Mouse (Mus musculus) kidney, embryonic 14.5 days (tissue): ENCODE results near the gene Zfp239. TPM values are rescaled to one million over a fixed set of nuclear protein-coding genes. Genes with fewer than 3 reads are reported as not detected.
"Not testable (repeated sequence)": the region's sequence is repeated elsewhere in the genome, so short reads cannot be mapped to it uniquely, and the experiment has no call there.

Experiments
- ATAC-seq: fragments of 200-750 bp; cut with Nextera tagmentation; 2 replicates; pipeline ENCODE4 v1.8.0; 2017; ENCODE audit warnings: moderate number of reproducible peaks, mild to moderate bottlenecking, moderate TSS enrichment, moderate library complexity; ENCODE audit not compliant: low FRiP score, low TSS enrichment
- H3K27ac ChIP-seq: fragments of 300-500 bp; sonication (generic); 2 replicates; pipeline ENCODE4 v1.5.1; 2014; ENCODE audit warnings: low read depth, mild to moderate bottlenecking, low read length, moderate library complexity, mixed read lengths
- H3K27me3 ChIP-seq: fragments of 300-500 bp; sonication (generic); 2 replicates; pipeline ENCODE4 v1.6.1; 2014; ENCODE audit warnings: mild to moderate bottlenecking, low read length; ENCODE audit not compliant: control insufficient read depth, insufficient read depth
- H3K36me3 ChIP-seq: fragments of 300-500 bp; sonication (generic); 2 replicates; pipeline ENCODE4 v1.6.1; 2014; ENCODE audit warnings: low read length, mixed read lengths; ENCODE audit not compliant: control insufficient read depth, insufficient read depth
- H3K4me1 ChIP-seq: fragments of 300-500 bp; sonication (generic); 2 replicates; pipeline ENCODE4 v1.6.1; 2014; ENCODE audit warnings: low read length, mixed read lengths; ENCODE audit not compliant: control insufficient read depth, insufficient read depth
- H3K4me2 ChIP-seq: fragments of 300-500 bp; sonication (generic); replicated peaks from 2 replicates; pipeline ENCODE4 v1.6.1; 2014; ENCODE audit warnings: low read depth, mild to moderate bottlenecking, low read length
- H3K4me3 ChIP-seq: fragments of 300-500 bp; sonication (generic); 2 replicates; pipeline ENCODE4 v1.5.1; 2014; ENCODE audit warnings: mild to moderate bottlenecking, low read length
- H3K9ac ChIP-seq: fragments of 300-500 bp; sonication (generic); 2 replicates; pipeline ENCODE4 v1.6.1; 2014; ENCODE audit warnings: low read depth, mild to moderate bottlenecking, low read length, moderate library complexity
- H3K9me3 ChIP-seq: fragments of 300-500 bp; sonication (generic); 2 replicates; pipeline ENCODE4 v1.6.1; 2016; ENCODE audit warnings: low read length; ENCODE audit not compliant: control insufficient read depth
- WGBS: fragments of 180-500 bp; shearing (Covaris S2); extraction: QIAGEN DNeasy Blood & Tissue Kit; methylation state at CpG from one replicate; pipeline ENCODE4 v1.1.7; 2014; 5-methylcytosine and 5-hydroxymethylcytosine counted together
- polyA plus RNA-seq: library from polyadenylated mRNA; unstranded; fragments of >200 nt; fragmentation: Nextera tagmentation; extraction: Ambion mirVana; gene quantifications from 2 replicates; pipeline ENCODE4 v1.2.1, GENCODE M21; 2014

Zfp239 gene
- polyA plus RNA-seq, 1 experiment from 2014 or later = 10.0 TPM

GRCm38 (mm10) chr6:117871034-117871433, 9.1 kb downstream of the Zfp239 start:
- H3K27me3 ChIP-seq = no peaks in the 10 kb centered on the region
- WGBS = 72% methylated on average over 14 of the region's 14 CpGs
- H3K4me2 ChIP-seq = no peak overlapping the region
- no peak for ATAC-seq
- H3K36me3 ChIP-seq = no peaks in the 10 kb centered on the region
- H3K27ac ChIP-seq = no peak overlapping the region
- no peak overlapping the region for H3K9ac ChIP-seq
- no peaks in the 10 kb centered on the region for H3K4me1 ChIP-seq
- no peak overlapping the region for H3K4me3 ChIP-seq
- no peaks in the 10 kb centered on the region for H3K9me3 ChIP-seq

DNA sequence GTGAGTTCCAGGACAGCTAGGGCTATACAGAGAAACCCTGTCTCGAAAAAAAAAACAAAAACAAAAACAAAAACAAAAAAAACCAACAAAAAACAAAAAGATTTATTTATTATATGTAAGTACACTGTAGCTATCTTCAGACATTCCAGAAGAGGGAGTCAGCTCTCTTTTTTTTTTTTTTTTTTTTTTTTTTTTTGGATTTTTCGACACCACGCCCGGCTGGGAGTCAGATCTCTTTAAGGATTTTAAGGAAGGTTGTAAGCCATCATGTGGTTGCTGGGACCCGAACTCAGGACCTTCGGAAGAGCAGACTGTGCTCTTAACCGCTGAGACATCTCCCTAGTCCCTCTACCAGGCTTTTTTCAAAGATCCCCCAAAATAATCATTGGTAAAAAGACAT, 11.6 kb downstream of the Zfp239 start:
- ATAC-seq, H3K9ac ChIP-seq, H3K27ac ChIP-seq, H3K4me1 ChIP-seq, H3K36me3 ChIP-seq, H3K9me3 ChIP-seq, H3K27me3 ChIP-seq, H3K4me3 ChIP-seq, H3K4me2 ChIP-seq: not testable (repeated sequence)
- 93% methylated on average over 7 of the region's 7 CpGs for WGBS

GRCm38 (mm10) chr6:117874621-117875281, 12.9 kb downstream of the Zfp239 start:
- no peaks in the 10 kb centered on the region for H3K36me3 ChIP-seq
- H3K27ac ChIP-seq = no peak overlapping the region
- no peak for ATAC-seq
- H3K27me3 ChIP-seq = no peaks in the 10 kb centered on the region
- no peak overlapping the region for H3K4me3 ChIP-seq
- no peak overlapping the region for H3K9ac ChIP-seq
- no peak overlapping the region for H3K4me2 ChIP-seq
- H3K4me1 ChIP-seq = no peaks in the 10 kb centered on the region
- 71% methylated on average over 3 of the region's 3 CpGs for WGBS
- H3K9me3 ChIP-seq = no peaks in the 10 kb centered on the region

DNA sequence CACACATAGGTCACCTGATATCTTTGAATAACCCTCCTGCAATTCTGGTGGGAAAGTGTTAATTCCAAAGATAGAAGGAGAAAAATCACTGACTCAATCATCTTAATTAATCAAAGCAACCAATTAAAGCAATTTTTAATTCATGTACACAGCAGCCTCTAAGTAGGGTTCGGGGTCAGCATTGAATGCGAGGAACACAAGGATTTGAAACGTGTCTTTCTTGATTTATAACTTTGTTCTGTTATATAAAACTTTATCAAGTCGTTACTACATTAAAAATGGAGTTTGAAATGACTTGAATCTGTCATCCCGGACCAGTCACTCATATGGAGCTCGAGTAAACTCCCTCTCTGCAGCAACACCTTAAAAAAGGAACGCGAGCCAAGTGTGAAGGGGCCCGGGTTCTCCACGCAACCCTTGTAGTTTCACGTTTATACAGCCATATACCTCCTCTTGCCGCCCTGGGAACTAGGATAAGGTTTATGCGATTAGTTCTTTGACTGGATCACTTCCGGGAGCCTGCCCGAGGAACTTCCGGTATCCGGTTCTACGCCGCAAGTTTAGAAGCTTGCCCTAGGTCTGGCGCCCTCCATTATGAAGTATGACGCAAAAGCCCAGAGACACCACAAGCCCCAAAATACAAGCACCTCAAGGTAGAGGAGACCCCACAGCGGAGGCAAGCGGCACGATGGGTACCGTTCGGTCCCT, 17.0 kb downstream of the Zfp239 start:
- H3K4me3 ChIP-seq = peak overlapping the region; percentile 50
- 14% methylated on average over 26 of the region's 26 CpGs for WGBS
- no peaks in the 10 kb centered on the region for H3K27me3 ChIP-seq
- H3K27ac ChIP-seq = peak overlapping the region; percentile 98
- ATAC-seq = peak; percentile 88
- H3K9me3 ChIP-seq = no peaks in the 10 kb centered on the region
- peak overlapping the region; percentile 60 for H3K4me2 ChIP-seq
- peaks cover 8% of the 10 kb centered on the region for H3K4me1 ChIP-seq
- H3K9ac ChIP-seq = peak overlapping the region; percentile 77
- no peaks in the 10 kb centered on the region for H3K36me3 ChIP-seq

GRCm38 (mm10) chr6:117879408-117880115, 17.7 kb downstream of the Zfp239 start:
- Histone ChIP-seq H3K27ac (peak overlapping the region; percentile 98), H3K4me1 (peaks cover 8% of the 10 kb centered on the region), H3K27me3 (no peaks in the 10 kb centered on the region), H3K4me3 (peak overlapping the region; percentile 50), H3K4me2 (peak overlapping the region; percentile 60), H3K9ac (peak overlapping the region; percentile 77), H3K9me3 (no peaks in the 10 kb centered on the region), H3K36me3 (no peaks in the 10 kb centered on the region)
- peak; percentile 94 for ATAC-seq
- under 1% methylated on average over 67 of the region's 67 CpGs for WGBS

- Histone ChIP-seq H3K4me2 (peak overlapping the region; percentile 60), H3K27ac (peak overlapping the region; percentile 98), H3K9ac (peak overlapping the region; percentile 77; the same call in 1 of the 2 replicates), H3K9me3 (no peaks in the 10 kb centered on the region), H3K4me3 (peak overlapping the region; percentile 50), H3K36me3 (no peaks in the 10 kb centered on the region), H3K4me1 (peaks cover 8% of the 10 kb centered on the region), H3K27me3 (no peaks in the 10 kb centered on the region)
- no peak for ATAC-seq
- 37% methylated on average over 3 of the region's 3 CpGs for WGBS
Observed at GRCm38 (mm10) chr6:117880394-117880838, 18.5 kb downstream of the Zfp239 start.

- WGBS = 79% methylated on average over 7 of the region's 7 CpGs
- Histone ChIP-seq H3K9me3 (no peaks in the 10 kb centered on the region), H3K9ac (no peak overlapping the region), H3K27me3 (no peaks in the 10 kb centered on the region), H3K4me2 (no peak overlapping the region), H3K4me1 (peaks cover 8% of the 10 kb centered on the region), H3K36me3 (no peaks in the 10 kb centered on the region), H3K27ac (no peak overlapping the region), H3K4me3 (no peak overlapping the region)
- ATAC-seq = no peak
Observed at GRCm38 (mm10) chr6:117881229-117881628, 19.3 kb downstream of the Zfp239 start.

DNA sequence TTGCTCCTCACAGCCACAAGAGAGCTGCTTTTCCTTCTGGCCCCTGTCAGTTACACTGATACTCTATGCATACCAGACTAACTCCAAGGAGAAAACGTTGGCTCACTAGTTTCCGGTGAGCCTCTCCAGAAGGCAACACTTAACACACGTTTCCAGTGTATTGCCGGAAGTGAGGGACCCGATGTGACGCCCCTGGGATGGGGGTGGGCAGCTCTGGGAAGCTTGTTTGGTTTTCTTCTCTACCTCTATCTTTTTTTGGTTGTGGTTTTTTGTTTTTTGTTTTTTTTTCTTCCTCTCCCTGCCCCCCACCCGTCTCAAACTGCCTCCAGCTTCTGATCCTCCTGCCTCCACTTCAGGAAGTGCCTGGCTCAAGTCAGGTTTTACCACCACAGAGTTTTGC, 20.1 kb downstream of the Zfp239 start:
- H3K27ac ChIP-seq = no peak overlapping the region
- no peak overlapping the region for H3K9ac ChIP-seq
- no peaks in the 10 kb centered on the region for H3K27me3 ChIP-seq
- no peak overlapping the region for H3K4me2 ChIP-seq
- 78% methylated on average over 7 of the region's 7 CpGs for WGBS
- ATAC-seq = no peak
- H3K4me3 ChIP-seq = no peak overlapping the region
- H3K9me3 ChIP-seq = no peaks in the 10 kb centered on the region
- H3K36me3 ChIP-seq = no peaks in the 10 kb centered on the region
- peaks cover 8% of the 10 kb centered on the region for H3K4me1 ChIP-seq

DNA sequence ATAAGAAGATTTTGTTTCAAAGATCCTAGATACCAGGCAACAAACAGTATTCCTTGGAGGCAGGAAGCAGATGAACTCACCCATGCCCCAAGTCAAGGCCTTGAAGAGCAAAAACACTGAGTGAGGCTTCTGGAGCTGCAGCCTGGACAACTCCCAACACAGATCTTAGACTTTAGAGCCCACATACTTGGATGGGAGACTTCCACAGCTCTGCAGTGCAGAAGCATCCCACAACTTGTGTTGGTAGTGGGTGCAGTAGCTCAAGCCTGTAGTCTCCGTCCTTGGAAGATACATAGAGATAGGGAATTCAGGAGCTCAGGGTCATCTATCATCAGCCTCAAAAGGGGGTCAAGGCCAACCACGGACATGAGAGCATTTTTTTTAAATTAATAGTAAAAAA, 24.0 kb downstream of the Zfp239 start:
- Histone ChIP-seq H3K9ac (no peak overlapping the region), H3K27ac (no peak overlapping the region), H3K4me1 (peaks cover 3% of the 10 kb centered on the region), H3K36me3 (no peaks in the 10 kb centered on the region), H3K4me2 (no peak overlapping the region), H3K9me3 (no peaks in the 10 kb centered on the region), H3K27me3 (no peaks in the 10 kb centered on the region), H3K4me3 (no peak overlapping the region)
- no peak for ATAC-seq
- 86% methylated on average over 2 of the region's 2 CpGs for WGBS
